Mouse (Mus musculus): ENCODE measurements around the gene Rfng. TPM values are rescaled to one million over a fixed set of nuclear protein-coding genes. Genes with fewer than 3 reads are reported as not detected.

Rfng gene
- polyA plus RNA-seq, 2 experiments, result 5.5 to 8.6 TPM

GRCm38 (mm10) chr11:120744121-120744701, 39.8 kb downstream of the Rfng start:
- TF ChIP-seq CTCF (IDR thresholded peaks at IDR 0.05; ENCODE audit: low read depth) (no peak), EP300 (IDR thresholded peaks at IDR 0.05; ENCODE audit: low read depth) (no peak)
- ATAC-seq (ENCODE audit: insufficient read depth) (no peak), DNase-seq (ENCODE audit: low read depth in 3 of 3, low spot score in 3 of 3) (no peak)
- H3K4me3 ChIP-seq (ENCODE audit: insufficient read depth in 1 of 2, low read depth in 2 of 2, low read length in 2 of 2), result no peak overlapping the region
- no peaks in the 10 kb centered on the region for H3K36me3 ChIP-seq (replicated peaks; ENCODE audit: control insufficient read depth, insufficient read depth, low read depth)
- H3K9me3 ChIP-seq (ENCODE audit: control insufficient read depth, low read length), result no peaks in the 10 kb centered on the region
- 68% methylated on average over 7 of the region's 7 CpGs for WGBS (ENCODE audit: insufficient replicate concordance)
- no peaks in the 10 kb centered on the region for H3K4me1 ChIP-seq (replicated peaks; ENCODE audit: control insufficient read depth in 2 of 2, insufficient read depth in 2 of 2, low read length in 1 of 2)
- H3K9ac ChIP-seq (replicated peaks), result no peak overlapping the region
- no peak overlapping the region for H3K4me2 ChIP-seq (ENCODE audit: low read depth)
- no peaks in the 10 kb centered on the region for H3K27me3 ChIP-seq (ENCODE audit: control insufficient read depth, insufficient read depth, low read length)
- H3K27ac ChIP-seq, result no peak overlapping the region

GRCm38 (mm10) chr11:120740981-120741380, 43.0 kb downstream of the Rfng start:
- H3K27ac ChIP-seq, result no peak overlapping the region
- H3K4me1 ChIP-seq (replicated peaks; ENCODE audit: control insufficient read depth in 2 of 2, insufficient read depth in 2 of 2, low read length in 1 of 2), result no peaks in the 10 kb centered on the region
- no peak overlapping the region for H3K4me3 ChIP-seq (ENCODE audit: insufficient read depth in 1 of 2, low read depth in 2 of 2, low read length in 2 of 2)
- no peaks in the 10 kb centered on the region for H3K9me3 ChIP-seq (ENCODE audit: control insufficient read depth, low read length)
- DNase-seq (ENCODE audit: low read depth in 3 of 3, low spot score in 3 of 3), result no peak
- no peaks in the 10 kb centered on the region for H3K36me3 ChIP-seq (replicated peaks; ENCODE audit: control insufficient read depth, insufficient read depth, low read depth)
- 73% methylated on average over 5 of the region's 5 CpGs for WGBS (ENCODE audit: insufficient replicate concordance)
- no peak for ATAC-seq (ENCODE audit: insufficient read depth)
- H3K27me3 ChIP-seq (ENCODE audit: control insufficient read depth, insufficient read depth, low read length), result no peaks in the 10 kb centered on the region
- no peak overlapping the region for H3K9ac ChIP-seq (replicated peaks)
- H3K4me2 ChIP-seq (ENCODE audit: low read depth), result no peak overlapping the region
- TF ChIP-seq CTCF (IDR thresholded peaks at IDR 0.05; ENCODE audit: low read depth), result no peak

- H3K36me3 ChIP-seq (replicated peaks; ENCODE audit: control insufficient read depth, insufficient read depth, low read depth), result no peaks in the 10 kb centered on the region
- H3K4me2 ChIP-seq (ENCODE audit: low read depth), result no peak overlapping the region
- H3K27me3 ChIP-seq (ENCODE audit: control insufficient read depth, insufficient read depth, low read length), result no peaks in the 10 kb centered on the region
- DNase-seq (ENCODE audit: low read depth in 3 of 3, low spot score in 3 of 3), result no peak
- H3K9ac ChIP-seq (replicated peaks), result no peak overlapping the region
- no peak overlapping the region for H3K4me3 ChIP-seq (ENCODE audit: insufficient read depth in 1 of 2, low read depth in 2 of 2, low read length in 2 of 2)
- 48% methylated on average over 6 of the region's 6 CpGs for WGBS (ENCODE audit: insufficient replicate concordance)
- no peaks in the 10 kb centered on the region for H3K4me1 ChIP-seq (replicated peaks; ENCODE audit: control insufficient read depth in 2 of 2, insufficient read depth in 2 of 2, low read length in 1 of 2)
- no peak for ATAC-seq (ENCODE audit: insufficient read depth)
- H3K27ac ChIP-seq, result no peak overlapping the region
- no peak for TF ChIP-seq CTCF (IDR thresholded peaks at IDR 0.05; ENCODE audit: low read depth)
- TF ChIP-seq EP300 (IDR thresholded peaks at IDR 0.05; ENCODE audit: low read depth), result no peak
- H3K9me3 ChIP-seq (ENCODE audit: control insufficient read depth, low read length), result no peaks in the 10 kb centered on the region
These were observed 47.6 kb downstream of the Rfng start for GRCm38 (mm10) chr11:120736424-120736823.

- H3K4me1 ChIP-seq (replicated peaks; ENCODE audit: control insufficient read depth in 2 of 2, insufficient read depth in 2 of 2, low read length in 1 of 2), result peaks cover 0 to 6% of the 10 kb centered on the region in 2 experiments; a peak in 2 of 4 replicates
- H3K27me3 ChIP-seq (ENCODE audit: control insufficient read depth, insufficient read depth, low read length), result no peaks in the 10 kb centered on the region
- no peak overlapping the region for H3K27ac ChIP-seq
- no peak for TF ChIP-seq EP300 (IDR thresholded peaks at IDR 0.05; ENCODE audit: low read depth)
- no peak for TF ChIP-seq CTCF (IDR thresholded peaks at IDR 0.05; ENCODE audit: low read depth)
- no peak overlapping the region for H3K4me3 ChIP-seq (ENCODE audit: insufficient read depth in 1 of 2, low read depth in 2 of 2, low read length in 2 of 2)
- no peak overlapping the region for H3K4me2 ChIP-seq (ENCODE audit: low read depth)
- no peak overlapping the region for H3K9ac ChIP-seq (replicated peaks)
- H3K9me3 ChIP-seq (ENCODE audit: control insufficient read depth, low read length), result no peaks in the 10 kb centered on the region
- H3K36me3 ChIP-seq (replicated peaks; ENCODE audit: control insufficient read depth, insufficient read depth, low read depth), result no peaks in the 10 kb centered on the region
- WGBS (ENCODE audit: insufficient replicate concordance), result 48% methylated on average over 6 of the region's 6 CpGs
- ATAC-seq (ENCODE audit: insufficient read depth) (no peak), DNase-seq (ENCODE audit: low read depth in 3 of 3, low spot score in 3 of 3) (no peak)
These were observed 50.5 kb downstream of the Rfng start for GRCm38 (mm10) chr11:120733521-120733920.

GRCm38 (mm10) chr11:120731858-120732680, 51.9 kb downstream of the Rfng start, which contains the start of gene Cbr2:
Gene Cbr2 (minus strand): TSS chr11:120732114.
- Histone ChIP-seq H3K4me1 (replicated peaks; ENCODE audit: control insufficient read depth in 2 of 2, insufficient read depth in 2 of 2, low read length in 1 of 2) (peaks cover 0 to 6% of the 10 kb centered on the region in 2 experiments; a peak in 2 of 4 replicates), H3K36me3 (replicated peaks; ENCODE audit: control insufficient read depth, insufficient read depth, low read depth) (no peaks in the 10 kb centered on the region), H3K27me3 (ENCODE audit: control insufficient read depth, insufficient read depth, low read length) (no peaks in the 10 kb centered on the region), H3K9me3 (ENCODE audit: control insufficient read depth, low read length) (no peaks in the 10 kb centered on the region), H3K9ac (replicated peaks) (no peak within 1 kb of the TSS), H3K4me2 (ENCODE audit: low read depth) (no peak within 1 kb of the TSS), H3K27ac (no peak within 1 kb of the TSS), H3K4me3 (ENCODE audit: insufficient read depth in 1 of 2, low read depth in 2 of 2, low read length in 2 of 2) (no peak within 1 kb of the TSS)
- 64% methylated on average over 12 of the region's 12 CpGs for WGBS (ENCODE audit: insufficient replicate concordance)
- no peak for DNase-seq (ENCODE audit: low read depth in 3 of 3, low spot score in 3 of 3)
- no peak for TF ChIP-seq EP300 (IDR thresholded peaks at IDR 0.05; ENCODE audit: low read depth)
- no peak for TF ChIP-seq CTCF (IDR thresholded peaks at IDR 0.05; ENCODE audit: low read depth)
- no peak for ATAC-seq (ENCODE audit: insufficient read depth)

Measured in liver, embryonic 14.5 days (tissue).